Mouse (Mus musculus) layer of hippocampus, postnatal 36 days (tissue): ENCODE measurements around the gene Rhov. TPM values are rescaled to one million over a fixed set of nuclear protein-coding genes. Genes with fewer than 3 reads are reported as not detected.

ENCODE experiments used
- DNase-seq, 2 experiments: peaks; one replicate each; pipeline ENCODE4 v3.0.0; 2022
- total RNA-seq, 2 experiments: library from RNA; stranded (reverse); gene quantifications; 2 replicates each; pipeline ENCODE4 v1.2.3; 2021

Rhov gene
- total RNA-seq, result 1 to 10 TPM; 6.4 to 6.9 TPM

GRCm38 (mm10) chr2:119270643-119271331, at the start of gene Rhov:
Gene Rhov (minus strand): TSS chr2:119271272.
- DNase-seq, result peak; percentile 25 to 46

GRCm38 (mm10) chr2:119320571-119320970, 49.5 kb upstream of the Rhov start:
- no peak for DNase-seq

GRCm38 (mm10) chr2:119318043-119318710, 47.1 kb upstream of the Rhov start:
- DNase-seq, result no peak

- no peak for DNase-seq
These were observed 43.8 kb upstream of the Rhov start for GRCm38 (mm10) chr2:119314742-119315310.

- no peak for DNase-seq
These were observed 42.9 kb upstream of the Rhov start for GRCm38 (mm10) chr2:119313780-119314479.

GRCm38 (mm10) chr2:119312380-119312958, 41.4 kb upstream of the Rhov start:
- DNase-seq, result no peak

GRCm38 (mm10) chr2:119311544-119311943, 40.5 kb upstream of the Rhov start:
- no peak for DNase-seq

GRCm38 (mm10) chr2:119304798-119305208, 33.7 kb upstream of the Rhov start:
- no peak for DNase-seq

GRCm38 (mm10) chr2:119304391-119304790, 33.3 kb upstream of the Rhov start:
- no peak for DNase-seq

GRCm38 (mm10) chr2:119302876-119303275, 31.8 kb upstream of the Rhov start:
- no peak for DNase-seq

- no peak for DNase-seq
These were observed 29.9 kb upstream of the Rhov start for GRCm38 (mm10) chr2:119300819-119301493.

GRCm38 (mm10) chr2:119299981-119300818, 29.1 kb upstream of the Rhov start:
- no peak for DNase-seq

GRCm38 (mm10) chr2:119298839-119299238, 27.8 kb upstream of the Rhov start:
- no peak for DNase-seq

- peak; percentile 44 to 66 for DNase-seq
These were observed 27.3 kb upstream of the Rhov start for GRCm38 (mm10) chr2:119298330-119298729.

GRCm38 (mm10) chr2:119297506-119297905, 26.4 kb upstream of the Rhov start:
- DNase-seq, result no peak

GRCm38 (mm10) chr2:119296756-119297155, 25.7 kb upstream of the Rhov start:
- DNase-seq, result no peak

- no peak for DNase-seq
These were observed 23.3 kb upstream of the Rhov start for GRCm38 (mm10) chr2:119294411-119294810.

GRCm38 (mm10) chr2:119293776-119294390, 22.8 kb upstream of the Rhov start:
- no peak for DNase-seq

- no peak for DNase-seq
These were observed 22.2 kb upstream of the Rhov start for GRCm38 (mm10) chr2:119293311-119293710.

- no peak for DNase-seq
These were observed 21.8 kb upstream of the Rhov start for GRCm38 (mm10) chr2:119292852-119293251.

- DNase-seq, result no peak
These were observed 21.2 kb upstream of the Rhov start for GRCm38 (mm10) chr2:119292281-119292680.
